Mouse (Mus musculus): ENCODE measurements around the gene Prrg4.
"Not testable (repeated sequence)": the region's sequence is repeated elsewhere in the genome, so short reads cannot be mapped to it uniquely, and the experiment has no call there.

The Prrg4 gene

DNA sequence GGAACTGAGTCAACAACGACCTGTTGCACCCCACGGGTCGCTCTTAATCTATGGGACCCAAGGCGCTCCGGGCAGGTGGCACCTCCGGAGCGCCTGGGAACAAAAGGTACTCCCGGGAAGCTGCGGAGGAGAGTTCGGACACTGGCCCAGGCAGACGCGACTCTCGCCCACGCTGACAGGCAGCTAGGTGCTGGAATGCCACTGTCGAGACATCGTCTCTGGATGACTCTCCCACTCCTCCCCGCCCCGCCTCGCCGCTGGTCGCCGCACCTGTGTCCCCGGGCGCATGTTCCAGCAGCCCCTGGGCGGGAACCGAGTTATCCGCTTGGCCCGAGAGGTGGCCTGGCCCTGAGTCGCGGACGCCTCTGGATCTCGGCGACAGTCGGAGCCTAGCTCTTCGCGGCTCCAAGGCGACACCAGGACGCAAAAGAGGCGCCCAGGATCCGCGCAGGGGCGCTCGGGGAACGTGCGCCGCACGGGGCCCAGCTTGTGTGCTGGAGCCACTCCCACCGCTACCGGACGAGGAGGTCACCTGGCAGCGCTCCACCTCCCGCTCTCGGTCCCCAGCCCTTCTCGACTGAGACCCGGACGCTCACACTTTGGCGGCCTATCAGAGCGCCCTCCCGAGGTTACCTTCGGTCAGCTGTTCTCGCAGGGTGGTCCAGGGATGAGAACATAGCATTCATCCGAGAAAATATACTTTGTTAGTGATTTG lies at the start of gene Prrg4:
Gene Prrg4, minus strand, starts transcription at position 601 of the 715 bp plus-strand sequence.
- peak; percentile 8 for DNase-seq (ENCODE audit: low spot score)

DNA sequence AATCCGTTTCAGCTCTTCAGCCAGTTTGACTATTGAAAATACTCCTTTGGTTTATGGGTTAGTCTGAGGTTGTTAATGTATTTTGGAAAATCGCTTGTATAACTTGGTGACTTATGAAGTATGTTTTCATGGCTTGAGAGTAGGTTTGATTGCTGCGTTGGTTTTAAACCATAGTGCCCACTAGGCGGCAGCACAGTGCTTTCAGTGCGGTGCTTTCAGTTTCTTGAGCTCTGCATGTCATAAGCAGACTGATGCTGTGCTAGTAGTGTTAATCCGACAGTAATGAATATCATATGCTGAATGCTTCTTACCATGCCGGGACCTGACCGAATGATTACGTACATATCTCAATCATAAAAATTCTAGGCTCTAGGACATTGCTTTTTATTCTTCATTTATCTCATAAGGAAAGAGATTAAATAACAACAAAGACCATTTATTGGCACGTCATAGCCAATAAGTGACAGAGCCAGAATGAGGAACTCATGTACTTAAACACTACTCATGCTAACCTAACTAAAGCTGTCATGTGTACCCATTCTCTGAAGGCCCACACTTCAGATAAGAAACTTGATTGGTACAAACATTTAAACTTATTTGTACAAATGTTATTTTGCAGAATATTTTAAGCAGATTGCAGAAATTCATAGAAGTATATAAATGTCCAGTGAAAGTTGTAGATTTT lies 38.3 kb upstream of the Prrg4 start:
- DNase-seq (ENCODE audit: low spot score) = peak; percentile 29

DNA sequence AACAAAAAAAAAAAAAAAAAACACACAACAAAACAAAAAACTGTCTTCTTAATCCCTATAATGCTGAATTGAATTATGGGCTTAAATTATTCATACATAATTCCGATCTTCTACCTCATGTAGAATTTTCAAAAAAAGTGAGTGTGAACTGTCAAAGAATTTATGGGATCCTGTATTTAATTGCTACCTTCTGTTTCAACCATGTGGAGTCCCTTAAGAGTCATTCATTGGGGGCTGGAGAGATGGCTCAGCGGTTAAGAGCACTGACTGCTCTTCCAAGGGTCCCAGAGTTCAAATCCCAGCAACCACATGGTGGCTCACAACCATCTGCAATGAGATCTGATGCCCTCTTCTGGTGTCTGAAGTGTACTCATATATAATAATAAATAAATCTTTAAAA lies 37.7 kb upstream of the Prrg4 start:
- not testable (repeated sequence) for DNase-seq (ENCODE audit: low spot score)

DNA sequence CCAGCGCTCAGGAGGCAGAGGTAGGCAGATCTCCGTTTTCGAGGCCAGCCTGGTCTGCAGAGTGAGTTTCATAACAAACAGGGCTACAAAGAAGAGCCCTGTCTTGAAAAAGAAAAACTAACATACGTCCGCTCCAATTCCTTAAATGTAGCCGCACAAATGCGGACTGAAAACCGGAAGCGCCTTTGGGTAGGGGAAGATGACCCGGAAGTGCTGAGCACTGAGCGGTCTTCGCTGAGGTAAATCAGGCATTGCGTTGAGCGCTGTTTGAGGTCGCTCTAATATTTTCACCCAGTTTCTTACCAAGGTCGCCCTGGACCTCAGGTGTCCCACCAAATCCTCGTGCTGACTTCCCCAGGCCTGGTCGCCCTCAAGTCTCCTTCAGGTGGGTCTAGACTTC lies 36.4 kb upstream of the Prrg4 start:
- DNase-seq (ENCODE audit: low spot score) = no peak

DNA sequence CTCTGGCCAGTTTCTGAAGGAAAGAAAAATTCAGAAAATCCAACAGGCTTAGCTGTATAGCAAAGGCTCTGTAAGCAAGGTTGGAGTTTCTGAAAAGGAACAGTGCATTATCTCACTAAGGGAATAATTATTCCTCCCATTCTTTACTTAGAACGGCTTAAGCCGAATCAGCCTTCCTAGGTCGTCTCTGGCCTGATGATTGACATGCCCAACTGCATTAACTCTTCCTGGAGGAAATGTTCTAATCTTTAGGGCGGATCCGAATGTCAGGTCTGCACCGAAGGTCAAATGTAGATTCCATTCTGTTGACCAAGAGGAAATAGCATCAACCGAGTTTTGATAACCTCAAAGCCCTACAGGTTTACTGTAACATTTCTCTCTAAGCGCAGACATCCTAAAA lies 29.1 kb upstream of the Prrg4 start:
- no peak for DNase-seq (ENCODE audit: low spot score)

DNA sequence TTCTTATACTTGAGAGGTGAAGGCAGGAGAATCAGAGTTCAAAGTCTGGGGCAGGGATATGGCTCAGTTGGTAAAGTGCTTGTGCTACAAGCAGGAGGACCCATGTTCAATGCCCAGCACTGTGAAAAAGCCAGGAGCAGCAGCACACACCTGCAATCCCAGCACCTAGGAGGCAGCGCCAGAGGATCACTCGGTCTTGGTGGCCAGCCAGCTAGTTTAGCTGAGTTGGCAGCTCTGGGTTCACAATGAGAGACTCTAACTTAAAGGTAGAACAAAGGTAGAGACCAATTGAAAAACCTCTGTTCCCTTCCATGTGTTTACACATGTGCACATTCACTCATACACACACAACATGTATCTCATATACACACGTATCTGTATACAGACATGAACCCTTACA lies 19.4 kb upstream of the Prrg4 start:
- no peak for DNase-seq (ENCODE audit: low spot score)

DNA sequence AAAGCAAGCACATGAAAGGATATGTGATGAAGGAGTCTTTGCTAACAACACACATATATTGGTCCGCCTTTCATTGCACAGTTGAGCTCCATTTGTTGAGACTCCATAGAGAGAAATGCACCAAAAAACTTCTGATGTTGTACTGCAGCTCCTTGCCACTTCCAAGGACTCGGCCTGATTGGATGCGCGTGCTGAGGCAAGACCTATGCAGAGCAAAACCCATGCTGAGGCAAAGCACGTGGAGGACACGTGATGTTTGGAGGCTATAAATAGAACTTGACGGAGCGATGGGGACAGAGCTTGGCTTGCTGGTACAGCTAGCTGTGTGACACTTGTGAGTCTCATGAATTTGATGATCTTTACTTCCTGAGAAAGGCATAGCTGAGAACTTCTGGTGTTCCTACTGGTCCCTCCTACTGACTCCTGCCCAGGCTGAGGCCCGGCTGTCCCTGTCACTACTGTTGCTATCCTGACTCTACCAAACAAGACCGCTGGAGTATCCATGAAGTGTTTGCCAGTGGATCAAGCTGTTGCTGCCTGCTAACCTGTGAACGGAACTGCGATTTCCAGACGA lies 17.7 kb upstream of the Prrg4 start, which contains the start of gene Ccdc73:
Gene Ccdc73, plus strand, starts transcription at position 524 of the 574 bp plus-strand sequence.
- no peak for DNase-seq (ENCODE audit: low spot score)

DNA sequence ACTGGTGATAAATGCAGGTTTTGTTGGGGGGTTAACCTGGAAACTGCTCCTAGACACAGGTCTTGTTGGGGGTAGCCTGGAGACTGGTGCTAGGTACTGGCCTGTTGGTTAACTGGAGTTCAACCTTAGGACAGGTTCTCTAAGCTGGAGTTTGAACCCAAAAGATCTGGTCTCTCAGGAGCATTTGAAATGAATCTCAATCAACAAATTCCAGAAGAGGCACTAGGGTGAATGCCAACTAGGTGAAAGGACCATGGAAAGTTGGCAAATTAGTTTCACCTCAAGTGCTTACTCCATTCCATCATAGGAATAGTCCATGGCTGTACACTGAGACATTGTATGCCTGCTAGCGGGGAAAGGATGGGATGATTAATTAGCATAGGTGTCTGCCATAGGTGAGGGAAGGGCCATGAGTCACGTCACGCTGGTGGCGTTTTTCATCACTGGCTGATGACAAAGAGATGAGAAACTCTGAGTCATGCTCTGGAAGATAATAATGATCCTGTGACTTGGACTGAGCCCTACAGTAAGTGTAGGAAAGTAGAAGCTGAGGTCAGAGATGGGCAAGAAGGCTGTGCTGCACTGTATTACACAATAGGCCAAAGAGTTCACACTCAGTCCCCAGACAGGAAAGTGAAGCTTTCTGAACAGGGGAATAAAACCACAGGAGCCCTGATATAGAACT lies 14.6 kb upstream of the Prrg4 start:
- no peak for DNase-seq (ENCODE audit: low spot score)

DNA sequence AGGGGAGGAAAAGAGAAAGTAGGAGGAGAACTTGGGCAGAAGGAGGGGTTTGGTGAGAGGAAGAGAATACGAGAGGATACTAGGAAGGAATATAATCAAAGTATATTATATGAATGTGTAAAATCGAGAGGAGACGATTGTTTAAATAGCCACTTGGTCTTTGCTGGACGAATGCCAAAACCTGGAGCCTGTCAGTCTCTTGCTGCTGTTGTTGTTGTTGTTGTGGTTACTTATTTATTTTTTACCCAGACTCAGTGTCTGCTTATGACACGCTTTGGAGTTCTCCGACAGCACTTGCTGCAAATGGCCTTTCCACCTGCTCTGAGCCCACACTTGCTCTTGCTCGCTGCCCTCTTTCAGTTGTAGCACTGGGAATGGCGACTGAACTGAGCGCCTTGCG lies 10.8 kb upstream of the Prrg4 start:
- no peak for DNase-seq (ENCODE audit: low spot score)

DNA sequence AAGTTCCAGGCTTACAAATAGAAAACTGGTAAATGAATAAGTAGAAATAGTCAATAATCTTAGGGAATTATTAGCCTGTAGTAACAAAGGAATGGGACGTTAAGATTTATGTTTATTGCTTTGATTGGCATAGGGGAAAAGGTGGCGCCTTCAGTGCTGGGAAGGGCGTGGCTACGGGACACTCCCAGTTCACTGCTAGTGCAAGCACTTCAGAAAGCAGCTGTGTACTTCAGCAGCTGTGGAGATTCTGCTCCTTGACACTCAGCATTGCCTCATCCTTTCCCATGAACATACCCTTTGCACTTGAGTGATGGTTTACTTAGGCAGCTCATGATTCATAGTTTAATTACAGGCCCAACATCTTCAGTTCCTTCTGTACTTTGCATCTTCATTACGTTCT lies 9.4 kb upstream of the Prrg4 start:
- no peak for DNase-seq (ENCODE audit: low spot score)

DNA sequence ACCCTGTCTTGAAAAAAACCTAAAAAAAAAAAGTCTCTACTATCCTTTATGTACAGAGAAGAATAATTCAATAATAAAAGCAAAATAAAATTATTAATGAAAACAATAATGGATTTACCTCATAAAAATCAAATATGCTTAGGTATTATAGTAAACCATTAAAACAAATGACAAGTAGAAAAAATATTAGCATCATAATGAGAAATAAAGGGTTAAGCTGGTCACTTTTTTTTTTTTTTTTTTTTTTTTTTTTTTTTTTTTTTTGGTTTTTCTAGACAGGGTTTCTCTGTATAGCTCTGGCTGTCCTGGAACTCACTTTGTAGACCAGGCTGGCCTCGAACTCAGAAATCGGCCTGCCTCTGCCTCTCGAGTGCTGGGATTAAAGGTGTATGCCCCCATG lies 8.4 kb upstream of the Prrg4 start:
- not testable (repeated sequence) for DNase-seq (ENCODE audit: low spot score)

DNA sequence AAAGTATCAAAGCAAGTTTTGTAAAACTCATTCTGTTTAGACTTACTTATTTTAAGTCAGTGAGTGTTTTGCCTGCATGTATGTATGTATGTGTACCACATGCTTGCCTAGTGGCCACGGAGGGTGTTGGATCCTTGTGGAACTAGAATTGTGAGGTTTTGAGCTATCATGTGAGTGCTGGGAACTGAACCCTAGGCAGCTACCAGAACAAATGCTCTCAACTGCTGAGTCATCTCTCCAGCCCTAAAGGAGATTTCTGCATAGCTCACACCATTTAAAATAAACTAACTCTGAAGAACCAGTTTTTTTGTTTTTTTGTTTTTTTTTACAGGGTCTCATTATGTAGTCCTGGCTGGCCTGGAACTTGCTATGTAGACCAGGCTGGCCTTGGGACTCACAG lies 6.5 kb upstream of the Prrg4 start:
- no peak for DNase-seq (ENCODE audit: low spot score)

DNA sequence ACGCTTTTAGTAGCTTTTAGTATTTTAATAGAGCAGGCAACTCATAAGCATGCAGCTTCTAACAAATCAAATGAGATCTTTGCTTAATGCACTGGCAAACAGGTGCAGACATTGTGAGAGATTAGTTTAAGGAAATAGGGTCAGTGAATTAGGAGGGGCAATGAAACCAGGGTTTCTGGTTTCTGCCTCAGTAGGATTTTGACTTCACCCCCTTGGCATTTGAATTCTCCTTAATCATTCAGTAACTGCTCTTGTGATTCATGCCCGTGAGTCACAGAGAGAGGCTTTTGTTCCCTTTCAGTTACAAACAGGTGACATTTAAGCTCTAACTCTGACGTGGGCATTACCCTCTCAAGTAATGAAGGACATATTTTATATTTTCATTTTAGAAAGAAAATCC lies 6.1 kb upstream of the Prrg4 start:
- DNase-seq (ENCODE audit: low spot score) = no peak

DNA sequence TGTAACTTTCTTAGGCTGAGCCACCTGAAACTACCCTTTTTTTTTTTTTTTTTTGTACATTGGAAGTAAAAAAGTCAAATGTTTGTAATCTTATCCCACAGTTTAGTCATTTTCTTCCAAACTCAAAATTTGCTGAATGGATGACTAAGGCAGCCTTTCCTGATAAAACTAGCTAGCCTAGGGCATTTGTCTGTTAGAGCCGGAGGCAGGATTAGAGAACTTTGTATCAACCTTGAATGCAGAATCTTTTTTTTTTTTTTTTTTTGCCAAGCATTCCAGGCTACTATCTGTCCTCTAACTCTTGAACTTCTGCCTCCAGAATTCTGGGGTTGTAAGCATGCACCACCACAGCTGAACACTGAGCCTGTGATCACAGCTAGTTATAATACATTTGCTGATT lies 5.2 kb upstream of the Prrg4 start:
- DNase-seq (ENCODE audit: low spot score) = no peak

DNA sequence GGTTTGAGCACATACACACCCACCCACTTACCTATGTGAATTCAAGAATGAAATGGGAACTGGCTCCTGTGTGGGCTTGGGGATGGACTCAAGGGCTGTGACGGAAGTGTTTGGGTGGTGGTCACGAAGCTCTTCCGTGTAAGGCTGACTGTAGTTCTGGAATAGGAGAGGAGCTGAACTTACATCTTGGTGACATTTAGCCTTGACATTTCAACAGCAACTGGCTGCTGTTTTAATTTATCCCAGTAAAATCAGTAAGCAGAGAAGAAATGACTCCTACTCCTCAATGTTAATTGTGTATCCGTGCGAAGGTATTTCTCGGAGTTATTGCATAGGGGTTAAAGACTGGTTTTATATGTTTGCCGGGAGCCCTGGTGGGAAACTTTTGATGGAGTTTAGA lies 2.9 kb upstream of the Prrg4 start:
- DNase-seq (ENCODE audit: low spot score) = no peak

DNA sequence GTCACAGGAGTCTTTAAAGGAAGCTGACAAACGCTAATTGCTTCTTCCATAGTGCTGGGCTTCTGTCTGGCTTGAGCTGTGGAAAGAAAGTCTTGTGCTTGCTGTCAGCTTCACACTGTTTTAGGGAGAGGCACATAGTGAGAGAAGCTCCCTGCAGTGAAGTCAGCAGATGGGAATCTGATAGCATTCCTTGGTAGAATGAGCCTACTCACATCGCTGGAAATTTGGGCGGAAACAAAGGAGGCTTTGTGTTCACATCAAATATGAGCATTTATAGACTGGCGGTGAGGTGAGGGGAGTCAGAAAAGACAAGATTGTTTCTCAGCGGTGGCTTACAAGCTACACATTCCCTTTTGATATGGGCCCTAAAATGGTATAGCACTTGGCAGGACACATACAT lies 2.0 kb upstream of the Prrg4 start:
- no peak for DNase-seq (ENCODE audit: low spot score)

DNA sequence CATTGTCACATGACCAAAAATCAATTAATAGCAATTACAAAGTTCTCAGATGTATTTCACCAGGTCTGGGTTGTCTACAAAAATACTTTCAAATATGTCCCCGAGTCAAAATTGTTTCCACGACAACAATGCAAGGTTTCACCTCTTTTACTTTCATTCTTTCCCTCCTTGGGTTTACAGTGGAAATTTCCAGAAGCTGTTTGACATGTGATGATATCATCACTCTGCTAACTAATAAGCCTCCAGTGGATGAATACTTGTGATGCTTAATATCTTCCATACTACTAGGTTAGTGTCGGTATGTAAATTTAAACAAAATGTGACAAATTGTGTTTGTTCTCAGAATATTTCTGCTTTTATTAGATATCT lies 299 bp upstream of the Prrg4 start:
- DNase-seq (ENCODE audit: low spot score) = no peak

DNA sequence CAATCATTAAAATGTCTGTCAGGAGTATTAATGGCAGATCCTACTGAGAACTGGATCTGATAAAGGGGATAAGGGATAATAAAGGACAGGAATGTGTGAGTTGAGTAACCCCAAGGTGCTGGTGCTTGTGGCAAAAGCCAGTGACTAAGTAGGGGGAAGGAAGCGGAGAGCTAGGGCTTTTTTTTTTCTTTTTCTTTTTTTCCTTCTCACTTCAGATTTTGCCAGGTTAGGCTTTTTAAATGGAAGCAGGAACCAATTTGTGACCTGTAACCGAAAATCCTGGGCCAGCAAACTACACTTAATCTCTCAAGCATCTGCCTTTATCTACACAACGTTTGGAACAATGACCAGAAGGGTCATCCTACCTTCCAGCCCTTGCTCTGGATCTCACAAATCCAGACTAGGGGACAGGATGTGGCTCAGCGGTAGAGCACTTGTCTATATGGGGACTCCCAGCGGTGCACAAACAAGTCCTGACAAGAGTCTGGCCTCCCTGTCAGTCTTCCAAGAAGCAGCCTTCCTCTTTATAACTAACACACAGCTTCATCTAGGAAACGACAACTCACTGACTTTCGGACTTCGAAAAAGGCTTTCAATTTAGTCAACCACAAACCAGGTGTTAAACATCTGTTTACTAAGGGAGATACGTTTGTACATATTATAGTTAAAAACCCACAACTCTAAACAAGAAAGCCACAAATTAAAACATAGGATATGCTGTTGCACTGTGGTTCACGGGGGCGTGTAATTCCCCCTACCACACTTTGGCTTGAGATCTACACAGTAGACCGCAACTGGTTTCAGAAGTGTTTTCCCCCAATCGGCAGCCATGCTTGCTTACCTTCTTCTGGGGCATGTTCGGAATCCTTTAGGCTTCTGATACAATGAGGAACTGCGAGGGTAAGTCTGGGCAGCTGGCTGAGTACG lies 1.2 kb downstream of the Prrg4 start:
- DNase-seq (ENCODE audit: low spot score) = no peak

DNA sequence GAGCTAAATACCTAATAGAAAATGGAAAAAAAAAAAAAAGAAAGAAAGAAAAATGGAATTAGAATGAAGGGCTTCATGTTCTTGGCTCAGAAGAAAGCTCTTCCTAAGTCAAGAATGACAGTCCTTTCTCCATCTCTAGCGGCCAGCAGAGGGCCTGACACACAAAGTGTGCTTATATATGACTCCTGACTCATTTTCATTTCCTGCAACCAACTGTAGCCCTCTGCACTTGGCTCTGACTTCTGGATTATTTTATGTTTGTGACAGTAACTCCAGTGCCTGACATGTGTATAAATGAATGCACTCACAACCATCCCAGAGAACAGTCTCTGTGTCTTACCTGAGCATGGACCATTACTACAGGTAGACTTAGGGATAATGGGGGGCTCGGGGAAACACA lies 2.0 kb downstream of the Prrg4 start:
- DNase-seq (ENCODE audit: low spot score) = no peak

DNA sequence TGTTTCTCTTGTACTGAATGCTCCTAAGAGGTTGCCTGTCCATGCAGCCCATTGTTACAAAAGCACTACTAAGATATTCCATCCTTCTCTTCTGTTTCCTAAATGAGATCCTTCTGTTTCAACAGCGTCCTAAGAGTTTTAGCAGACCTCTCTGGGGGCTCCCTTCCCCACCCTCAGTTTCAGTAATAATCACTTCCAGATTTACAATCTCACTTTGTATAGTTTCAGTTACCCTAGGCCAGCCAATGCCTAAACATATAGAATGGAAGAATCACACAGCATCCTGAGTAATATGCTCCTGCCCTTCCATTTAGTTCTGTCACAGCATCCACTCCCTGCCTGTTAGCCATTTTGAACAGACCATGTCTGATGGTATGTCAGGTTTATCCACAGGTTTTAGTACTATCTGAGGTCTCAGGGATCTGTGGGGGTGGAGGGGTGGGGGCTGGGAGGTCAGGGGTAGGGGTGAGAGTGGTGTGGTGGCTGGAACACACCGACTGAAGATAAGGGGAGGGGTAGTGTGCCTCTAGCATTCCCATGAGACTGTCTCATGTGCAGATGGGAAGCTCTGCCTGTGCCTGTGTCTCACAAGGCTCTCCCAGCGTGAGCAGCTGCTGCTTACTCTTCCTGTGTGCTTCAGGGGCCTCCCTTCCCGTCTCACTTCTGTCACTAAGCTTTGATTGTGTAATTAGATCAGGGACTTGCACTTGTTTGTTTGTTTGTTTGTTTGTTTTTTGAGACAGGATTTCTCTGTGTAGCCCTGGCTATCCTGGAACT lies 2.9 kb downstream of the Prrg4 start:
- DNase-seq (ENCODE audit: low spot score) = no peak

DNA sequence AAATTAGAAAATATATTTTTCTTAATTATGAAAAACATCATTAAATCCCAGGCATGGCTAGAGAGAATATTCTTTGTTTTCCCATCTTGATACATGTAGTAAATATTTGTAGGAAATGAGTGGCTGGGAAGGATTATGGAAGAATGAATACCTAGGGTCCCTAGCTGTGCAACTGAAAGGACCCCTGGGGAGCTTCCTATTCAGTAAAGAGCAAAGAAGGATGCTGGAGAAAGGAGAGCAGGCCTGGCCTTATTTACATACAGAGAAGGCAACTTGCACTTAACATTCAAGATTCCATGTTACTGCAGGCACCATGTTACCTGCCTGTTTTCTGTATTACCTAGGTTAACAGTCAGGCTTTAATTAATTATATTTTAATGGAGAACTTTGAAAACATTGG lies 7.1 kb downstream of the Prrg4 start:
- no peak for DNase-seq (ENCODE audit: low spot score)

All from spleen, adult 12 weeks (tissue).